Mouse (Mus musculus) embryonic facial prominence, embryonic 11.5 days (tissue): ENCODE results near the gene Mboat7. TPM values are rescaled to one million over a fixed set of nuclear protein-coding genes. Genes with fewer than 3 reads are reported as not detected.
"Not testable (repeated sequence)": the region's sequence is repeated elsewhere in the genome, so short reads cannot be mapped to it uniquely, and the experiment has no call there.

ENCODE experiments used
- ATAC-seq: fragments of 200-750 bp; cut with Nextera tagmentation; replicated peaks from 2 replicates; pipeline ENCODE4 v1.8.0; 2017; ENCODE audit warnings: low read depth; ENCODE audit not compliant: insufficient number of reproducible peaks, low FRiP score, low TSS enrichment
- DNase-seq: peaks from one replicate; pipeline ENCODE4 v3.0.0-alpha.2; 2015; ENCODE audit warnings: low spot score
- H3K27ac ChIP-seq: fragments of 300-500 bp; sonication (generic); replicated peaks from 2 replicates; pipeline ENCODE4 v1.5.1; 2014; ENCODE audit warnings: mild to moderate bottlenecking, low read depth, low read length, control low read depth
- H3K27me3 ChIP-seq: fragments of 300-500 bp; sonication (generic); 2 replicates; pipeline ENCODE4 v1.6.1; 2014; ENCODE audit warnings: mild to moderate bottlenecking, low read length, moderate library complexity, mixed read lengths; ENCODE audit not compliant: control insufficient read depth, insufficient read depth
- H3K36me3 ChIP-seq: fragments of 300-500 bp; sonication (generic); replicated peaks from 2 replicates; pipeline ENCODE4 v1.6.1; 2014; ENCODE audit warnings: low read depth, mild to moderate bottlenecking, low read length, moderate library complexity, mixed read lengths; ENCODE audit not compliant: control insufficient read depth, insufficient read depth
- H3K4me1 ChIP-seq: fragments of 300-500 bp; sonication (generic); 2 replicates; pipeline ENCODE4 v1.6.1; 2014; ENCODE audit warnings: low read length, mixed read lengths; ENCODE audit not compliant: control insufficient read depth, insufficient read depth
- H3K4me2 ChIP-seq: fragments of 300-500 bp; sonication (generic); 2 replicates; pipeline ENCODE4 v1.6.1; 2014; ENCODE audit warnings: low read depth, mild to moderate bottlenecking, control low read depth, low read length, moderate library complexity
- H3K4me3 ChIP-seq: fragments of 300-500 bp; sonication (generic); 2 replicates; pipeline ENCODE4 v1.5.1; 2014; ENCODE audit warnings: low read depth, low read length, control low read depth
- H3K9ac ChIP-seq: fragments of 300-500 bp; sonication (generic); replicated peaks from 2 replicates; pipeline ENCODE4 v1.6.1; 2014; ENCODE audit warnings: mild to moderate bottlenecking, control low read depth, low read length
- H3K9me3 ChIP-seq: fragments of 300-500 bp; sonication (generic); replicated peaks from 2 replicates; pipeline ENCODE4 v1.6.1; 2016; ENCODE audit warnings: mild to moderate bottlenecking, low read length, inconsistent platforms, mixed read lengths; ENCODE audit not compliant: control insufficient read depth
- WGBS: fragments of 180-500 bp; shearing (Covaris S2); extraction: QIAGEN DNeasy Blood & Tissue Kit; methylation state at CpG from one replicate; pipeline ENCODE4 v1.1.7; 2014; 5-methylcytosine and 5-hydroxymethylcytosine counted together
- polyA plus RNA-seq: library from polyadenylated mRNA; unstranded; fragments of >200 nt; fragmentation: Nextera tagmentation; extraction: Ambion mirVana; gene quantifications from 2 replicates; pipeline ENCODE4 v1.2.1, GENCODE M21; 2014

Mboat7 gene
- polyA plus RNA-seq, 1 experiment from 2014 or later: 27.6 TPM

- WGBS: 28% methylated on average over 7 of the region's 7 CpGs
- DNase-seq (peak; percentile 19), ATAC-seq (no peak)
- no peak overlapping the region for H3K4me3 ChIP-seq
- H3K9me3 ChIP-seq: no peaks in the 10 kb centered on the region
- peaks cover 4% of the 10 kb centered on the region; the same call in 1 of the 2 replicates for H3K36me3 ChIP-seq
- H3K9ac ChIP-seq: no peak overlapping the region
- H3K27me3 ChIP-seq: no peaks in the 10 kb centered on the region
- H3K4me1 ChIP-seq: peaks cover 4% of the 10 kb centered on the region; the same call in 1 of the 2 replicates
- H3K27ac ChIP-seq: no peak overlapping the region
- no peak overlapping the region for H3K4me2 ChIP-seq
Measured at GRCm38 (mm10) chr7:3707568-3708413, 14.5 kb upstream of the Mboat7 start.

- Histone ChIP-seq H3K4me2 (no peak overlapping the region; the same call in 1 of the 2 replicates), H3K36me3 (peaks cover 4% of the 10 kb centered on the region; the same call in 1 of the 2 replicates), H3K4me3 (no peak overlapping the region), H3K9me3 (no peaks in the 10 kb centered on the region), H3K4me1 (peaks cover 4% of the 10 kb centered on the region; the same call in 1 of the 2 replicates), H3K27me3 (no peaks in the 10 kb centered on the region), H3K27ac (no peak overlapping the region), H3K9ac (0 out of 2 replicates have a peak overlapping the region, but pooled peaks have one; percentile 18)
- 67% methylated on average over 4 of the region's 4 CpGs for WGBS
- ATAC-seq: no peak
- no peak for DNase-seq
Measured at GRCm38 (mm10) chr7:3707027-3707426, 13.7 kb upstream of the Mboat7 start.

- no peaks in the 10 kb centered on the region for H3K9me3 ChIP-seq
- 62% methylated on average over 11 of the region's 11 CpGs for WGBS
- peak overlapping the region; percentile 70 for H3K9ac ChIP-seq
- H3K4me3 ChIP-seq: peak overlapping the region; percentile 62
- peaks cover 4% of the 10 kb centered on the region; the same call in 1 of the 2 replicates for H3K4me1 ChIP-seq
- H3K4me2 ChIP-seq: peak overlapping the region; percentile 83
- ATAC-seq (no peak), DNase-seq (no peak)
- peaks cover 4% of the 10 kb centered on the region; the same call in 1 of the 2 replicates for H3K36me3 ChIP-seq
- no peak overlapping the region; the same call in 1 of the 2 replicates for H3K27ac ChIP-seq
- no peaks in the 10 kb centered on the region for H3K27me3 ChIP-seq
Measured at GRCm38 (mm10) chr7:3706343-3706934, 13.1 kb upstream of the Mboat7 start.

- H3K27ac ChIP-seq: peak overlapping the region; percentile 35; the same call in 1 of the 2 replicates
- peak overlapping the region; percentile 70 for H3K9ac ChIP-seq
- peak overlapping the region; percentile 62 for H3K4me3 ChIP-seq
- H3K9me3 ChIP-seq: no peaks in the 10 kb centered on the region
- H3K27me3 ChIP-seq: no peaks in the 10 kb centered on the region
- peaks cover 4% of the 10 kb centered on the region; the same call in 1 of the 2 replicates for H3K4me1 ChIP-seq
- DNase-seq (no peak), ATAC-seq (no peak)
- H3K36me3 ChIP-seq: peaks cover 4% of the 10 kb centered on the region; the same call in 1 of the 2 replicates
- peak overlapping the region; percentile 83 for H3K4me2 ChIP-seq
- 34% methylated on average over 6 of the region's 6 CpGs for WGBS
Measured at GRCm38 (mm10) chr7:3705911-3706310, 12.6 kb upstream of the Mboat7 start.

GRCm38 (mm10) chr7:3705461-3705860 is 12.1 kb upstream of the Mboat7 start:
- peak overlapping the region; percentile 70 for H3K9ac ChIP-seq
- not testable (repeated sequence) for H3K27ac ChIP-seq, H3K36me3 ChIP-seq, H3K9me3 ChIP-seq, ATAC-seq, DNase-seq, H3K27me3 ChIP-seq, H3K4me1 ChIP-seq
- peak overlapping the region; percentile 62 for H3K4me3 ChIP-seq
- H3K4me2 ChIP-seq: peak overlapping the region; percentile 83
- WGBS: 5% methylated on average over 6 of the region's 7 CpGs

GRCm38 (mm10) chr7:3704475-3704874 is 11.2 kb upstream of the Mboat7 start:
- peak overlapping the region; percentile 83 for H3K4me2 ChIP-seq
- peak overlapping the region; percentile 53 for H3K27ac ChIP-seq
- no peaks in the 10 kb centered on the region for H3K9me3 ChIP-seq
- H3K9ac ChIP-seq: peak overlapping the region; percentile 70
- peak; percentile 31; the same call in 1 of the 2 replicates for ATAC-seq
- peaks cover 4% of the 10 kb centered on the region; the same call in 1 of the 2 replicates for H3K4me1 ChIP-seq
- peaks cover 4% of the 10 kb centered on the region for H3K36me3 ChIP-seq
- H3K4me3 ChIP-seq: peak overlapping the region; percentile 62
- no peak for DNase-seq
- H3K27me3 ChIP-seq: no peaks in the 10 kb centered on the region
- WGBS: 1% methylated on average over 20 of the region's 20 CpGs

- WGBS: under 1% methylated on average over 42 of the region's 42 CpGs
- DNase-seq (peak; percentile 98), ATAC-seq (peak; percentile 87)
- H3K4me3 ChIP-seq: peak within 1 kb of the TSS; percentile 62
- peak within 1 kb of the TSS; percentile 83 for H3K4me2 ChIP-seq
- peak within 1 kb of the TSS; percentile 53 for H3K27ac ChIP-seq
- H3K9ac ChIP-seq: peak within 1 kb of the TSS; percentile 70
- peaks cover 4% of the 10 kb centered on the region; the same call in 1 of the 2 replicates for H3K4me1 ChIP-seq
- H3K27me3 ChIP-seq: no peaks in the 10 kb centered on the region
- no peaks in the 10 kb centered on the region for H3K9me3 ChIP-seq
- H3K36me3 ChIP-seq: peaks cover 4% of the 10 kb centered on the region
Measured at GRCm38 (mm10) chr7:3703879-3704441, 10.6 kb upstream of the Mboat7 start, which contains the start of gene Rps9. Rps9 (plus strand) TSS chr7:3703993.
